Mouse (Mus musculus) brain, adult 2 months (tissue): ENCODE results near the gene Olfr768.
A peak's percentile ranks its signal among the peaks of the same experiment; 100 is the strongest.
"Not testable (repeated sequence)": the region's sequence is repeated elsewhere in the genome, so short reads cannot be mapped to it uniquely, and the experiment has no call there.

Experiments used
- DNase-seq: peaks from one replicate; pipeline ENCODE4 v3.0.0; 2011; ENCODE audit warnings: low read depth, low spot score

Gene Olfr768

GRCm38 (mm10) chr10:129099275-129099674 lies at the start of gene Olfr768:
TSS of gene Olfr768 (minus strand) at chr10:129099375.
- DNase-seq: no peak

- DNase-seq: peak; percentile 1
Measured at GRCm38 (mm10) chr10:129138898-129139297, 39.7 kb upstream of the Olfr768 start, which contains the start of gene Olfr770. TSS of gene Olfr770 (minus strand) at chr10:129138998.

GRCm38 (mm10) chr10:129117761-129118160 lies 18.6 kb upstream of the Olfr768 start, which contains the start of gene Olfr769:
TSS of gene Olfr769 (minus strand) at chr10:129117861.
- peak; percentile 0 for DNase-seq

GRCm38 (mm10) chr10:129115146-129115545 lies 16.0 kb upstream of the Olfr768 start:
- no peak for DNase-seq

GRCm38 (mm10) chr10:129101231-129101630 lies 2.1 kb upstream of the Olfr768 start:
- no peak for DNase-seq

- DNase-seq: not testable (repeated sequence)
Measured at GRCm38 (mm10) chr10:129082810-129083209, 16.4 kb downstream of the Olfr768 start, which contains the start of gene Olfr767. TSS of gene Olfr767 (minus strand) at chr10:129082910.

GRCm38 (mm10) chr10:129068877-129069276 lies 30.3 kb downstream of the Olfr768 start, which contains the start of gene Olfr766-ps1:
TSS of gene Olfr766-ps1 (minus strand) at chr10:129068977.
- no peak for DNase-seq

- DNase-seq: not testable (repeated sequence)
Measured at GRCm38 (mm10) chr10:129049898-129050297, 49.3 kb downstream of the Olfr768 start, which contains the start of gene Olfr765. TSS of gene Olfr765 (minus strand) at chr10:129049998.
